Mouse (Mus musculus) MEL (cell line): ENCODE measurements at regions not wholly inside any gene's neighbourhood (a gene's known extent, or its start where the extent isn't known, plus 50 kb on each side); places are given as distances from the start of the nearest gene placed in this dataset.

Experiments
- DNase-seq: peaks from one replicate; pipeline ENCODE4 v3.0.0; 2011; ENCODE audit warnings: low read depth, low spot score
- H3K27ac ChIP-seq: 2 replicates; pipeline ENCODE4 v1.5.1; 2012; ENCODE audit warnings: low read depth, mild to moderate bottlenecking, control low read depth, low read length, moderate library complexity; ENCODE audit not compliant: control insufficient read depth
- H3K27me3 ChIP-seq, 2 experiments: fragments of 150-350 bp in 1 of 2; sonication (generic) in 1 of 2; 2 replicates each; pipeline ENCODE4 v1.6.1; 2012; ENCODE audit warnings: low read length in 2 of 2, mild to moderate bottlenecking in 2 of 2, improper control_type of control experiment in 1 of 2, moderate library complexity in 1 of 2; ENCODE audit not compliant: insufficient read depth in 2 of 2, control insufficient read depth in 1 of 2
- H3K36me3 ChIP-seq, 2 experiments: 2 replicates each; pipeline ENCODE4 v1.6.1; 2012 to 2014; ENCODE audit warnings: low read length in 2 of 2, improper control_type of control experiment in 1 of 2, inconsistent platforms in 1 of 2, mild to moderate bottlenecking in 1 of 2; ENCODE audit not compliant: insufficient read depth in 2 of 2, control insufficient read depth in 1 of 2
- H3K4me1 ChIP-seq, 2 experiments: fragments of 150-350 bp in 1 of 2; sonication (generic) in 1 of 2; 2 replicates each; pipeline ENCODE4 v1.6.1; 2012; ENCODE audit warnings: low read length in 2 of 2, improper control_type of control experiment in 1 of 2, mild to moderate bottlenecking in 1 of 2; ENCODE audit not compliant: insufficient read depth in 2 of 2, control insufficient read depth in 1 of 2
- H3K4me3 ChIP-seq, 2 experiments: fragments of 150-350 bp in 1 of 2; sonication (generic) in 1 of 2; 2 replicates each; pipeline ENCODE4 v1.5.1; 2012; ENCODE audit warnings: low read depth in 2 of 2, low read length in 2 of 2, mild to moderate bottlenecking in 2 of 2, moderate library complexity in 2 of 2, control low read depth in 1 of 2, improper control_type of control experiment in 1 of 2; ENCODE audit not compliant: control insufficient read depth in 1 of 2, insufficient read depth in 1 of 2
- H3K79me2 ChIP-seq: 2 replicates; pipeline ENCODE4 v1.6.1; 2012; ENCODE audit warnings: mild to moderate bottlenecking, low read length, moderate library complexity; ENCODE audit not compliant: control insufficient read depth, poor library complexity, insufficient read depth
- H3K9ac ChIP-seq: 2 replicates; pipeline ENCODE4 v1.6.1; 2012; ENCODE audit warnings: low read depth, mild to moderate bottlenecking, control low read depth, low read length, moderate library complexity; ENCODE audit not compliant: control insufficient read depth, poor library complexity, severe bottlenecking
- H3K9me3 ChIP-seq: fragments of 150-350 bp; sonication (generic); replicated peaks from 2 replicates; pipeline ENCODE4 v1.6.1; 2012; ENCODE audit warnings: mild to moderate bottlenecking, low read length, improper control_type of control experiment, moderate library complexity; ENCODE audit not compliant: insufficient read depth
- BHLHE40 ChIP-seq: IDR thresholded peaks from 2 replicates; pipeline ENCODE4 v1.6.1; 2012; ENCODE audit warnings: low read depth, mild to moderate bottlenecking, inconsistent platforms, low read length, improper control_type of control experiment, borderline replicate concordance
- CHD1 ChIP-seq: IDR thresholded peaks from 2 replicates; pipeline ENCODE4 v1.6.1; 2012; ENCODE audit warnings: low read depth, mild to moderate bottlenecking, inconsistent platforms, low read length, improper control_type of control experiment
- CHD2 ChIP-seq: IDR thresholded peaks from 2 replicates; pipeline ENCODE4 v1.6.1; 2011; ENCODE audit warnings: low read length, improper control_type of control experiment
- CTCF ChIP-seq, 3 experiments: IDR thresholded peaks in 2 of 3; conservative IDR thresholded peaks in 1 of 3; 2 replicates each; pipeline ENCODE4 v1.5.1; 2011 to 2012; ENCODE audit warnings: low read length in 3 of 3, low read depth in 2 of 3, mild to moderate bottlenecking in 2 of 3, improper control_type of control experiment in 1 of 3, inconsistent platforms in 1 of 3, mixed read lengths in 1 of 3, moderate library complexity in 1 of 3; ENCODE audit not compliant: control insufficient read depth in 1 of 3, insufficient read depth in 1 of 3, poor library complexity in 1 of 3, severe bottlenecking in 1 of 3
- E2F4 ChIP-seq: IDR thresholded peaks from 2 replicates; pipeline ENCODE4 v1.6.1; 2011; ENCODE audit warnings: low read depth, low read length, improper control_type of control experiment, borderline replicate concordance
- EP300 ChIP-seq, 2 experiments: IDR thresholded peaks; 2 replicates each; pipeline ENCODE4 v1.6.1; 2011; ENCODE audit warnings: improper control_type of control experiment in 2 of 2, low read length in 2 of 2, low read depth in 1 of 2, mild to moderate bottlenecking in 1 of 2
- ETS1 ChIP-seq: IDR thresholded peaks from 2 replicates; pipeline ENCODE4 v1.6.1; 2012; ENCODE audit warnings: low read depth, mild to moderate bottlenecking, inconsistent platforms, low read length, improper control_type of control experiment, moderate library complexity
- GATA1 ChIP-seq: IDR thresholded peaks from 2 replicates; pipeline ENCODE4 v1.6.1; 2011; ENCODE audit warnings: low read depth, low read length, improper control_type of control experiment
- HCFC1 ChIP-seq: IDR thresholded peaks from 2 replicates; pipeline ENCODE4 v1.6.1; 2012; ENCODE audit warnings: low read depth, mild to moderate bottlenecking, inconsistent platforms, low read length, improper control_type of control experiment, moderate library complexity
- JUND ChIP-seq: IDR thresholded peaks from 2 replicates; pipeline ENCODE4 v1.6.1; 2011; ENCODE audit warnings: low read depth, mild to moderate bottlenecking, improper control_type of control experiment, low read length
- KAT2A ChIP-seq: conservative IDR thresholded peaks from 2 replicates; pipeline ENCODE4 v1.6.1; 2012; ENCODE audit warnings: low read depth, low read length, improper control_type of control experiment, inconsistent platforms
- MAFK ChIP-seq: IDR thresholded peaks from 2 replicates; pipeline ENCODE4 v1.6.1; 2011; ENCODE audit warnings: low read depth, mild to moderate bottlenecking, low read length, improper control_type of control experiment, borderline replicate concordance
- MAX ChIP-seq: IDR thresholded peaks from 2 replicates; pipeline ENCODE4 v1.6.1; 2011; ENCODE audit warnings: low read length, improper control_type of control experiment
- MAZ ChIP-seq: IDR thresholded peaks from 2 replicates; pipeline ENCODE4 v1.6.1; 2012; ENCODE audit warnings: low read depth, mild to moderate bottlenecking, inconsistent platforms, low read length, improper control_type of control experiment
- MEF2A ChIP-seq: IDR thresholded peaks from 2 replicates; pipeline ENCODE4 v1.6.1; 2014; ENCODE audit warnings: low read depth, mild to moderate bottlenecking, inconsistent platforms, low read length, improper control_type of control experiment; ENCODE audit not compliant: poor library complexity, insufficient replicate concordance, severe bottlenecking; ENCODE audit errors: extremely low read depth
- MXI1 ChIP-seq: IDR thresholded peaks from 2 replicates; pipeline ENCODE4 v1.6.1; 2011; ENCODE audit warnings: mild to moderate bottlenecking, low read depth, low read length, improper control_type of control experiment
- MYB ChIP-seq: IDR thresholded peaks from 2 replicates; pipeline ENCODE4 v1.6.1; 2011; ENCODE audit warnings: mild to moderate bottlenecking, low read depth, low read length, improper control_type of control experiment
- MYC ChIP-seq: IDR thresholded peaks from 2 replicates; pipeline ENCODE4 v1.6.1; 2011; ENCODE audit warnings: low read depth, mild to moderate bottlenecking, low read length, improper control_type of control experiment, moderate library complexity
- NELFE ChIP-seq: IDR thresholded peaks from 2 replicates; pipeline ENCODE4 v1.6.1; 2011; ENCODE audit warnings: low read depth, low read length, improper control_type of control experiment
- NRF1 ChIP-seq: IDR thresholded peaks from 2 replicates; pipeline ENCODE4 v1.6.1; 2014; ENCODE audit warnings: low read depth, mild to moderate bottlenecking, inconsistent platforms, low read length, improper control_type of control experiment, moderate library complexity; ENCODE audit not compliant: poor library complexity, insufficient read depth, severe bottlenecking
- RAD21 ChIP-seq: IDR thresholded peaks from 2 replicates; pipeline ENCODE4 v1.6.1; 2011; ENCODE audit warnings: mild to moderate bottlenecking, low read depth, low read length, improper control_type of control experiment
- TAL1 ChIP-seq: IDR thresholded peaks from 2 replicates; pipeline ENCODE4 v1.6.1; 2012; ENCODE audit warnings: mild to moderate bottlenecking, inconsistent platforms, low read length, moderate library complexity, mixed read lengths
- UBTF ChIP-seq: IDR thresholded peaks from 2 replicates; pipeline ENCODE4 v1.6.1; 2012; ENCODE audit warnings: low read depth, mild to moderate bottlenecking, inconsistent platforms, low read length, improper control_type of control experiment, moderate library complexity, borderline replicate concordance; ENCODE audit not compliant: insufficient read depth
- USF1 ChIP-seq: IDR thresholded peaks from 2 replicates; pipeline ENCODE4 v1.6.1; 2014; ENCODE audit warnings: low read depth, mild to moderate bottlenecking, inconsistent platforms, low read length, improper control_type of control experiment, moderate library complexity
- USF2 ChIP-seq, 2 experiments: IDR thresholded peaks; 2 replicates each; pipeline ENCODE4 v1.6.1; 2011 to 2012; ENCODE audit warnings: improper control_type of control experiment in 2 of 2, low read length in 2 of 2, borderline replicate concordance in 1 of 2, inconsistent platforms in 1 of 2, low read depth in 1 of 2, mild to moderate bottlenecking in 1 of 2; ENCODE audit not compliant: insufficient read depth in 1 of 2
- ZNF384 ChIP-seq: IDR thresholded peaks from 2 replicates; pipeline ENCODE4 v1.6.1; 2012; ENCODE audit warnings: low read depth, mild to moderate bottlenecking, inconsistent platforms, low read length, improper control_type of control experiment

DNA sequence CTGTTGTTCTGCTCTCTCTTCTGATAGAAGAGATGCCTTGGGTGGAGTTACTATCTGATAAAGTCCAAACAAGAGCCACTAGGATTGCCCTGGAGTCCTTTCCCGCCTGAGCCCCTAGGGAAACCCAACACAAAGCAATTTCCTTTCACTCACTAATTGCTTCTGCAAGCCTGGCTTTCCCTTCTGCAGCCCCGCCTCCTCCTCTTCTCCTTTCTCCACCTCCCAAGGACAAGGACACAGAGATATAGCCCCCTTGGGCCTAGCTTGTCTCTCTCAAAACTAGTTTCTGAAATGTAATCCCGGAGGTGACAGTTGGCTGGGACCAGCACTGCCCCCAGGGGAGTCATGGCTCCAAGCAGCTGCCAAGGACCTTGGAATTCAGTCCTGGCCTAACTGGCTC lies 68.1 kb downstream of the Ubiad1 start:
- no peaks in the 10 kb centered on the region for H3K27me3 ChIP-seq

DNA sequence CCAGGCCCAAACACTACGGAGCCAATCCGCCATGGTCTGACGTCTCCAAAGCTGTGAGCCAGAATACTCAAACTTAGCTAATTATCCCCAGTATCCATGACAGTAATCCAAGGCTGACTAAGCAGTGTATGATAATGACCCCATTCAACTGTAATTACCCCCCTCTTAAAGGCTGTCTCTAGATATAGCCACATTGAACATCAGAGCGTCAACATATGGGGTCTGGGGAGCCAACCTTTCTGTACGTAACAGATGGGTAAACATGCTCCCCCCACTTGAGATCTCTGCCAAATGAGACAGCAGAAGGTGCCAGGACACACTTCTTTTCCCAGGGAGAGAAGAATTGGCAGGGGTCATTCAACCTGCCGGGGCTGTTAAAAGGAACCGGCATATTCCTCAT lies 73.1 kb downstream of the Ubiad1 start:
- no peak for DNase-seq
- H3K27ac ChIP-seq, result no peak overlapping the region
- no peak overlapping the region for H3K4me3 ChIP-seq
- no peaks in the 10 kb centered on the region for H3K9me3 ChIP-seq
- no peaks in the 10 kb centered on the region for H3K4me1 ChIP-seq
- H3K79me2 ChIP-seq, result no peaks in the 10 kb centered on the region
- no peak overlapping the region for H3K9ac ChIP-seq
- no peaks in the 10 kb centered on the region for H3K36me3 ChIP-seq
- TF ChIP-seq E2F4 (no peak), MAFK (no peak), BHLHE40 (no peak), TAL1 (no peak), USF1 (no peak), CHD1 (no peak), NELFE (no peak), GATA1 (no peak), USF2 (IDR thresholded peaks at IDR 0.05; ENCODE audit: borderline replicate concordance in 1 of 2, insufficient read depth in 1 of 2, low read depth in 1 of 2, low read length in 2 of 2) (no peak), KAT2A (no peak), CHD2 (no peak), HCFC1 (no peak), MYC (no peak), ZNF384 (no peak), CTCF (IDR thresholded peaks at IDR 0.05 in 2 of 3, conservative IDR thresholded peaks at IDR 0.05 in 1 of 3; ENCODE audit: control insufficient read depth in 1 of 3, insufficient read depth in 1 of 3, low read depth in 2 of 3, low read length in 3 of 3, poor library complexity in 1 of 3, severe bottlenecking in 1 of 3) (no peak), EP300 (IDR thresholded peaks at IDR 0.05; ENCODE audit: low read depth in 1 of 2, low read length in 2 of 2) (no peak), ETS1 (no peak), MAZ (no peak), MEF2A (no peak)
- no peaks in the 10 kb centered on the region for H3K27me3 ChIP-seq

More for the DNA sequence above, 68.1 kb downstream of the Ubiad1 start:
- Histone ChIP-seq H3K79me2 (no peaks in the 10 kb centered on the region), H3K27ac (no peak overlapping the region), H3K36me3 (no peaks in the 10 kb centered on the region), H3K4me1 (no peaks in the 10 kb centered on the region), H3K4me3 (no peak overlapping the region), H3K9ac (no peak overlapping the region), H3K9me3 (no peaks in the 10 kb centered on the region)
- TF ChIP-seq JUND (no peak), MAX (no peak), E2F4 (no peak), MXI1 (no peak), NRF1 (no peak), MYC (no peak), UBTF (no peak), ZNF384 (no peak), CHD2 (no peak), GATA1 (no peak), EP300 (IDR thresholded peaks at IDR 0.05; ENCODE audit: low read depth in 1 of 2, low read length in 2 of 2) (no peak), MYB (no peak), RAD21 (no peak), MAZ (no peak)
- no peak for DNase-seq
